Mouse (Mus musculus) E14TG2a.4 (cell line): ENCODE measurements around the gene Nras.

Experiments
- H3K27me3 ChIP-seq: 2 replicates; pipeline ENCODE4 v1.6.1; 2014; ENCODE audit warnings: low read length, control low read depth; ENCODE audit not compliant: insufficient read depth
- H3K36me3 ChIP-seq: 2 replicates; pipeline ENCODE4 v1.6.1; 2014; ENCODE audit warnings: low read length, control low read depth; ENCODE audit not compliant: insufficient read depth
- H3K4me1 ChIP-seq: replicated peaks from 2 replicates; pipeline ENCODE4 v1.6.1; 2014; ENCODE audit warnings: low read depth, low read length, control low read depth
- H3K4me3 ChIP-seq: replicated peaks from 2 replicates; pipeline ENCODE4 v1.5.1; 2014; ENCODE audit warnings: mild to moderate bottlenecking, low read length
- H3K9me3 ChIP-seq: 2 replicates; pipeline ENCODE4 v1.6.1; 2014; ENCODE audit warnings: low read length, control low read depth
- CTCF ChIP-seq: conservative IDR thresholded peaks from 2 replicates; pipeline ENCODE4 v1.5.1; 2014; ENCODE audit warnings: low read length
- NANOG ChIP-seq: IDR thresholded peaks from 2 replicates; pipeline ENCODE4 v1.6.1; 2014; ENCODE audit warnings: borderline replicate concordance, low read length, mixed read lengths
- POU5F1 ChIP-seq: IDR thresholded peaks from 2 replicates; pipeline ENCODE4 v1.6.1; 2014; ENCODE audit warnings: low read length, borderline replicate concordance

Gene Nras

GRCm38 (mm10) chr3:103040861-103041379, 17.2 kb upstream of the Nras start:
- TF ChIP-seq CTCF (no peak), NANOG (no peak), POU5F1 (no peak)
- H3K4me1 ChIP-seq: 0 out of 2 replicates have a peak, but pooled peaks cover 5% of the 10 kb centered on the region
- no peak overlapping the region for H3K4me3 ChIP-seq
- no peaks in the 10 kb centered on the region for H3K27me3 ChIP-seq
- H3K36me3 ChIP-seq: peaks cover 94% of the 10 kb centered on the region
- no peaks in the 10 kb centered on the region for H3K9me3 ChIP-seq

- Histone ChIP-seq H3K4me3 (no peak overlapping the region), H3K4me1 (peaks cover 30% of the 10 kb centered on the region), H3K9me3 (no peaks in the 10 kb centered on the region), H3K27me3 (no peaks in the 10 kb centered on the region), H3K36me3 (peaks cover 83% of the 10 kb centered on the region)
- no peak for TF ChIP-seq CTCF
- TF ChIP-seq POU5F1: no peak
- no peak for TF ChIP-seq NANOG
Measured at GRCm38 (mm10) chr3:103056016-103056595, 2.0 kb upstream of the Nras start.

DNA sequence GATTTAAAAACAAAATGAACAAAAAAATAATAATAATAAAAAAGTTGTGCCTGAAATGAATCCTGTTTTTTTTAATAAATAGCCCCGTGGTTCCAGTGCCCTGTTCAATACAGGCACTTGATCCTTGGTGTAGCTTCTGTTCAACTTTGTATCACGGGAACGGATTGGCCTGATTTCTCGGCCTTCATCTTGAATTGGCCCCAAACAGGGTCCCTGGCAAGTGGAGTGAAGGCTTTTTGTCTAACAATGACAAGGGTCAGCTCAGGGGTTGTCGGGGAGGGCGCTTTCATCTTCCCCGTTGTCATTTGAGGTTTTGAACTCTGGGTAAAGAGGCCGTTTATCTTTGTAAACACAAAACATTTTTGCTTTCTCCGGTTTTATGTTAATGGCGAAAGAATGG, 333 bp upstream of the Nras start:
- H3K4me1 ChIP-seq: peaks cover 30% of the 10 kb centered on the region
- peaks cover 83% of the 10 kb centered on the region for H3K36me3 ChIP-seq
- peak overlapping the region; percentile 87 for H3K4me3 ChIP-seq
- no peaks in the 10 kb centered on the region for H3K27me3 ChIP-seq
- H3K9me3 ChIP-seq: no peaks in the 10 kb centered on the region
- TF ChIP-seq POU5F1 (no peak), NANOG (no peak), CTCF (no peak)

DNA sequence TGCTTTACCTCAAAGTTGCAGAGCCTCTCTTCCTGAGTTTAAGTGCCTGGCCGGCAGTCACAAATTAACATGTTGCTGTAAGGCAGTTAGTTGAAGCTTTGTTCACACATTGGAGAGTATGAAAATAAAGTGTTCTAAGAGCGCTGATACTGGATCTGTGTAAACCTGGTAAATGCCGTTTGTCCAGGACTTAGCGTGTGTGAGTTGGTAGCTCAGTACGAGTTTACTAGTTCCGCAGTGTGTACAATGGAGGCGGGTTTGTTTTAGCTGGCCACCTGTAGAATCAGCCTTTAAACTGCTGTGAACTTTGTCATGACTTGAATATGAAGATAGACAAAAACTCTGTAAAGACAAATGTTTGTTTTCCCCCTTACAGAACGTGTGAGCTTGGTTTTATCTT, 8.8 kb downstream of the Nras start:
- TF ChIP-seq CTCF: no peak
- Histone ChIP-seq H3K4me1 (peaks cover 3% of the 10 kb centered on the region; the same call in 1 of the 2 replicates), H3K9me3 (no peaks in the 10 kb centered on the region), H3K27me3 (no peaks in the 10 kb centered on the region), H3K4me3 (no peak overlapping the region), H3K36me3 (peaks cover 75% of the 10 kb centered on the region)

GRCm38 (mm10) chr3:103068971-103069370, 10.9 kb downstream of the Nras start:
- Histone ChIP-seq H3K4me3 (no peak overlapping the region), H3K27me3 (no peaks in the 10 kb centered on the region), H3K4me1 (peaks cover 3% of the 10 kb centered on the region; the same call in 1 of the 2 replicates), H3K36me3 (peaks cover 54% of the 10 kb centered on the region), H3K9me3 (no peaks in the 10 kb centered on the region)
- TF ChIP-seq POU5F1 (no peak), NANOG (no peak), CTCF (no peak)

GRCm38 (mm10) chr3:103073771-103074170, 15.7 kb downstream of the Nras start, which contains the start of gene Ampd1:
Ampd1 (plus strand) TSS chr3:103074014.
- TF ChIP-seq NANOG (no peak), POU5F1 (no peak), CTCF (no peak)
- Histone ChIP-seq H3K4me1 (no peaks in the 10 kb centered on the region), H3K9me3 (no peaks in the 10 kb centered on the region), H3K27me3 (no peaks in the 10 kb centered on the region), H3K36me3 (peaks cover 8% of the 10 kb centered on the region), H3K4me3 (no peak within 1 kb of the TSS)

DNA sequence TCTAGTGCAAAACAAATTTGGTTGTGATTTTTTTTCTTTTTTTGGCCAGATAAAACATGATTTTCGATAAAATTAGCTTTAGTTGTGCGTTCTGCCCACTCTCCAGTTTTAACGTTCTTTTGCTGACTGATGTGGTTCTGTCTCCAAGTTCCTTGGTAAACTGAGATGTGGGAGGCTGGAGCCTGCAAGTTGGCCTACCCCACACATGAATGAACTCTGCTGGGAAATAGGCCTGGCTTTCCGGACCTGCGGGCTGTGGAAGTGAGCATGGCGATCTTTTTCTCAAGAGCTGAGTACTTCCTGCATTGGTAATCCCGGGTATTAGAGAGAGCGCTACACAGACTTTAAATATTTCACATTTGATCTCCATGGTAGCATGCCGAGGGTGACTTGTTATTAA, 17.8 kb downstream of the Nras start:
- H3K27me3 ChIP-seq: no peaks in the 10 kb centered on the region
- no peak overlapping the region for H3K4me3 ChIP-seq
- H3K4me1 ChIP-seq: peaks cover 1% of the 10 kb centered on the region
- TF ChIP-seq CTCF: no peak
- no peak for TF ChIP-seq POU5F1
- TF ChIP-seq NANOG: no peak
- H3K9me3 ChIP-seq: no peaks in the 10 kb centered on the region
- no peaks in the 10 kb centered on the region for H3K36me3 ChIP-seq

GRCm38 (mm10) chr3:103076476-103076875, 18.4 kb downstream of the Nras start:
- no peaks in the 10 kb centered on the region for H3K27me3 ChIP-seq
- no peaks in the 10 kb centered on the region for H3K36me3 ChIP-seq
- no peak overlapping the region for H3K4me3 ChIP-seq
- TF ChIP-seq POU5F1: no peak
- TF ChIP-seq CTCF: no peak
- TF ChIP-seq NANOG: no peak
- peaks cover 7% of the 10 kb centered on the region for H3K4me1 ChIP-seq
- H3K9me3 ChIP-seq: no peaks in the 10 kb centered on the region

DNA sequence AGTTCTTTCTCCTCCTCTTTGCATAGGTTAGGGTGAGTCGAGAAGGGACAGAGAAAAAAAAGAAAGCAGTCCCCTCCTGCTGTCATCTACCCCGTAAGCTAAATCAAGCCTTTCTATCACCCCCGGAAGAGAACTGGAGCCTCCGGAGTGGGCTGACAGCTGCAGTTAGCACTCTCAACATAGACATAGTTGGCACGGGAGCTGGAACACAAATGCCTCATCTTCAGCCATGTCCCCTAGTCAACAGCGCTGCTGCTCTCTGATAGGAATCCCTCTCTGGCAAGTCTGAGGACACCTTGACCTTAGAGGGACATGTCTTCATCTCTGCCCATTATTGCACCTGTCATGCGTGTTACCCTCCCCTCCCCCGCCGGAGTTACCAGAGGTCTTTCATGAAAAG, 21.2 kb downstream of the Nras start:
- H3K4me3 ChIP-seq: no peak overlapping the region
- H3K36me3 ChIP-seq: no peaks in the 10 kb centered on the region
- no peak for TF ChIP-seq NANOG
- no peak for TF ChIP-seq POU5F1
- H3K27me3 ChIP-seq: no peaks in the 10 kb centered on the region
- H3K9me3 ChIP-seq: no peaks in the 10 kb centered on the region
- peaks cover 19% of the 10 kb centered on the region for H3K4me1 ChIP-seq
